Mouse (Mus musculus): Measurements from ENCODE around the gene Vamp9. TPM values are rescaled to one million over a fixed set of nuclear protein-coding genes. Genes with fewer than 3 reads are reported as not detected.

The Vamp9 gene
- total RNA-seq (2021): not detected
- long read RNA-seq, experiment 1: 0 reads
- long read RNA-seq, experiment 2: 0 reads

- peak; percentile 98 for DNase-seq
These were observed at the start of gene Vamp9 for GRCm38 (mm10) chr5:99906181-99906956. TSS of gene Vamp9 (plus strand) at chr5:99906254.

- DNase-seq: no peak
These were observed 48.9 kb upstream of the Vamp9 start for GRCm38 (mm10) chr5:99857106-99857637.

- no peak for DNase-seq
These were observed 46.2 kb upstream of the Vamp9 start for GRCm38 (mm10) chr5:99859637-99860433.

GRCm38 (mm10) chr5:99861816-99862215 is 44.2 kb upstream of the Vamp9 start:
- no peak for DNase-seq

GRCm38 (mm10) chr5:99863656-99864380 is 42.2 kb upstream of the Vamp9 start:
- DNase-seq: no peak

GRCm38 (mm10) chr5:99865779-99866178 is 40.3 kb upstream of the Vamp9 start:
- DNase-seq: no peak

- no peak for DNase-seq
These were observed 37.8 kb upstream of the Vamp9 start for GRCm38 (mm10) chr5:99868286-99868685.

GRCm38 (mm10) chr5:99868923-99869322 is 37.1 kb upstream of the Vamp9 start:
- DNase-seq: no peak

GRCm38 (mm10) chr5:99877565-99877964 is 28.5 kb upstream of the Vamp9 start:
- DNase-seq: no peak

- DNase-seq: no peak
These were observed 23.6 kb upstream of the Vamp9 start for GRCm38 (mm10) chr5:99882441-99882840.

- DNase-seq: no peak
These were observed 22.0 kb upstream of the Vamp9 start for GRCm38 (mm10) chr5:99884035-99884434.

- DNase-seq: no peak
These were observed 18.9 kb upstream of the Vamp9 start for GRCm38 (mm10) chr5:99887133-99887532.

- peak; percentile 14 to 24 for DNase-seq
These were observed 14.3 kb upstream of the Vamp9 start for GRCm38 (mm10) chr5:99891516-99892441.

GRCm38 (mm10) chr5:99900041-99900440 is 6.0 kb upstream of the Vamp9 start:
- peak; percentile 13 to 29 for DNase-seq

GRCm38 (mm10) chr5:99905731-99906130 is 323 bp upstream of the Vamp9 start:
- DNase-seq: no peak

GRCm38 (mm10) chr5:99915494-99915893 is 9.4 kb downstream of the Vamp9 start:
- no peak for DNase-seq

GRCm38 (mm10) chr5:99922033-99922432 is 16.0 kb downstream of the Vamp9 start:
- DNase-seq: no peak

- DNase-seq: peak; percentile 35 to 69
These were observed 21.9 kb downstream of the Vamp9 start for GRCm38 (mm10) chr5:99927951-99928350.

- DNase-seq: no peak
These were observed 25.9 kb downstream of the Vamp9 start for GRCm38 (mm10) chr5:99931910-99932309.

GRCm38 (mm10) chr5:99939440-99939839 is 33.4 kb downstream of the Vamp9 start:
- DNase-seq: no peak

GRCm38 (mm10) chr5:99941273-99941672 is 35.2 kb downstream of the Vamp9 start:
- DNase-seq: no peak

All from heart, adult 18-20 months (tissue).